Mouse (Mus musculus) E14TG2a.4 (cell line): ENCODE measurements around the gene Nup62.

Experiments
- CTCF ChIP-seq: conservative IDR thresholded peaks from 2 replicates; pipeline ENCODE4 v1.5.1; 2014; ENCODE audit warnings: low read length
- POU5F1 ChIP-seq: IDR thresholded peaks from 2 replicates; pipeline ENCODE4 v1.6.1; 2014; ENCODE audit warnings: low read length, borderline replicate concordance

DNA sequence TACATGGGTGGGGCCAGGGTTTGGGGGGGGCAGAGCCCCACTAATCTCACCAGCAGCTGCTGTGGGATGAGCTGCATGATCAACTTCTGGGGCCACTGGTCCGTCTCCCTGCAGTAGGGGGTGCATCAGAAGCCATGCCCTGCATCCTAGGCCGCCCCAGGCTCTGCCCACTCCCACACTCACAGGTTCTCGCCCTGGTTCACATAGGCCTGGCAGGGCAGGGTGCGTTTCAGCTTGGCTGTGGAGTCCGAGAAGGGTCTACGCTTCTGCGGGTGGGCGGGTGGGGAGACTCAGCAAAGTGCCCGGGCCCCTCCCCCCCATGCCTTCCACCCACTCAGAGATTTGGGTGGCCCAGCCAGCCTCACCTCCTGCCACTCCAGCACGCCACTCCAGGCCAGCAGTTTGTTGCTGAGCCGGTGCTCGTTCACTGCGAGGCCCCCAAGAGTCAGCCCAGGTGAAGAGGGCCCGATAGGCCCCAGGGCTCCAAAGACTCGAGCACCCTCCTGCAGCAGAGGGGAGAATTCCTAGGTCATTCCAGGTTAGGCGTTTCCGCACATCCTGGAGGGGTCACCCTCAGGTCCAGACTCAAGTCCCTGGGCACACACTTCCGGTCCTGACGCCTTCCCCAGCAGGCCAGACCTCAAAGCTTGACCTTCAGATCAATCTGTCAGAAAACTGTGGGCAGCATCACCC is 51.3 kb downstream of the Nup62 start:
- TF ChIP-seq CTCF = no peak
- TF ChIP-seq POU5F1 = no peak
